Comparison of ENCODE assay signal across 8 mouse cellular contexts in genomic region chr7:120327220-120328073, GRCm38 (mm10). TPM values are rescaled to one million over a fixed set of nuclear protein-coding genes. Genes with fewer than 3 reads are reported as not detected.
DNase-seq lines count a peak whose midpoint lies in the region; ATAC-seq and TF ChIP-seq lines count a peak whose summit lies in the region.

No protein-coding gene starts in this region.

- H3K4me1 ChIP-seq in forebrain, embryonic 11.5 days (replicated peaks; ENCODE audit: control insufficient read depth, insufficient read depth, low read length), result no peaks in the 10 kb centered on the region
- peaks cover 6% of the 10 kb centered on the region for H3K4me1 ChIP-seq in hindbrain, embryonic 15.5 days (replicated peaks)
- H3K4me1 ChIP-seq in small intestine, adult 2 months (ENCODE audit: control insufficient read depth, insufficient read depth, insufficient read length, low read length), result no peaks in the 10 kb centered on the region; the same call in 1 of the 2 replicates

- no peak overlapping the region; the same call in 1 of the 2 replicates for H3K9ac ChIP-seq in forebrain, embryonic 11.5 days (ENCODE audit: low read length)
- no peak overlapping the region for H3K9ac ChIP-seq in hindbrain, embryonic 15.5 days

- peak overlapping the region; percentile 54 for H3K4me2 ChIP-seq in forebrain, embryonic 11.5 days (ENCODE audit: low read depth, low read length, severe bottlenecking)
- H3K4me2 ChIP-seq in hindbrain, embryonic 15.5 days, result peak overlapping the region; percentile 69

- H3K36me3 ChIP-seq in forebrain, embryonic 11.5 days (ENCODE audit: control insufficient read depth, insufficient read depth, low read length), result no peaks in the 10 kb centered on the region
- no peaks in the 10 kb centered on the region for H3K36me3 ChIP-seq in hindbrain, embryonic 15.5 days
- H3K36me3 ChIP-seq in small intestine, adult 2 months (ENCODE audit: control insufficient read depth, insufficient read depth, low read length), result no peaks in the 10 kb centered on the region

- WGBS in forebrain, embryonic 11.5 days, result 19% methylated on average over 22 of the region's 22 CpGs
- WGBS in hindbrain, embryonic 15.5 days, result 18% methylated on average over 22 of the region's 22 CpGs
- WGBS in small intestine, adult 2 months, result 8% methylated on average over 22 of the region's 22 CpGs

- H3K9me3 ChIP-seq in forebrain, embryonic 11.5 days (ENCODE audit: control insufficient read depth, low read length), result no peaks in the 10 kb centered on the region
- no peaks in the 10 kb centered on the region for H3K9me3 ChIP-seq in hindbrain, embryonic 15.5 days

- no peak for TF ChIP-seq POLR2A in small intestine, adult 2 months (IDR thresholded peaks at IDR 0.05; ENCODE audit: low read depth, low read length)

- no peaks in the 10 kb centered on the region for H3K27me3 ChIP-seq in forebrain, embryonic 11.5 days (ENCODE audit: control insufficient read depth, insufficient read depth, low read length)
- H3K27me3 ChIP-seq in hindbrain, embryonic 15.5 days, result no peaks in the 10 kb centered on the region
- no peaks in the 10 kb centered on the region for H3K27me3 ChIP-seq in small intestine, adult 2 months (ENCODE audit: control insufficient read depth, insufficient read depth, low read length)

- no peak for TF ChIP-seq CTCF in small intestine, adult 2 months (IDR thresholded peaks at IDR 0.05; ENCODE audit: extremely low read depth, insufficient read length, insufficient replicate concordance, low read depth, low read length)

- no peak overlapping the region for H3K27ac ChIP-seq in forebrain, embryonic 11.5 days (ENCODE audit: low read depth, low read length)
- no peak overlapping the region for H3K27ac ChIP-seq in hindbrain, embryonic 15.5 days (replicated peaks)
- no peak overlapping the region for H3K27ac ChIP-seq in small intestine, adult 2 months (ENCODE audit: insufficient read depth, low read depth, low read length)

- DNase-seq in urinary bladder, postnatal 36 days (ENCODE audit: low spot score in 2 of 2), result peak; percentile 8 to 11
- no peak for DNase-seq in urinary bladder, adult 18-20 months (ENCODE audit: low spot score in 2 of 2)
- peak; percentile 53 for DNase-seq in forebrain, embryonic 11.5 days (ENCODE audit: low spot score)
- DNase-seq in layer of hippocampus, postnatal 25 days (ENCODE audit: extremely low spot score in 1 of 2, low spot score in 1 of 2), result peak; percentile 16 to 58
- DNase-seq in lung, postnatal 25 days (ENCODE audit: low spot score), result peak; percentile 39
- DNase-seq in thymus, postnatal 4 days, result no peak

- peak overlapping the region; percentile 18 for H3K4me3 ChIP-seq in forebrain, embryonic 11.5 days (ENCODE audit: low read depth, low read length)
- peak overlapping the region; percentile 28 for H3K4me3 ChIP-seq in hindbrain, embryonic 15.5 days
- H3K4me3 ChIP-seq in small intestine, adult 2 months (ENCODE audit: low read depth, low read length), result peak overlapping the region; percentile 29

- peak; percentile 55 for ATAC-seq in forebrain, embryonic 11.5 days (replicated peaks; ENCODE audit: low FRiP score)
- peak; percentile 75 for ATAC-seq in hindbrain, embryonic 15.5 days (ENCODE audit: low FRiP score, low read depth)

RNA-seq across cellular contexts. Expression of gene Abca15, which starts 1.0 kb away (rescaled TPM):
- polyA plus RNA-seq in forebrain, embryonic 11.5 days (2014; fragmentation: Nextera tagmentation; extraction: Ambion mirVana), result not detected in 2 replicates
- polyA plus RNA-seq in hindbrain, embryonic 15.5 days (2015; fragmentation: Nextera tagmentation; extraction: Ambion mirVana), result not detected in 2 replicates
- total RNA-seq in layer of hippocampus, postnatal 25 days (2021), result not detected
- polyA plus RNA-seq in small intestine, adult 2 months (2012; rRNA removed), result not detected in 2 replicates

Comparison
In these comparisons a context has a peak if more than half of its experiments do, and no peak if none do; other contexts are left out.
1. DNase-seq: peak in urinary bladder, postnatal 36 days (2 of 2), forebrain, embryonic 11.5 days (single experiment), layer of hippocampus, postnatal 25 days (2 of 2) and lung, postnatal 25 days (single experiment); none in urinary bladder, adult 18-20 months (0 of 2) and thymus, postnatal 4 days (single experiment).
2. Peak in every context shown above with its lines, with median percentiles within 50 percentile points of each other: H3K4me3 ChIP-seq.